Mouse (Mus musculus) liver, embryonic 12.5 days (tissue): Measurements from ENCODE around the gene Enpp6. TPM values are rescaled to one million over a fixed set of nuclear protein-coding genes. Genes with fewer than 3 reads are reported as not detected.

Source experiments
- ATAC-seq: fragments of 200-750 bp; cut with Nextera tagmentation; 2 replicates; pipeline ENCODE4 v1.8.0; 2017; ENCODE audit warnings: moderate number of reproducible peaks, mild to moderate bottlenecking, moderate library complexity
- H3K27ac ChIP-seq: fragments of 300-500 bp; sonication (generic); 2 replicates; pipeline ENCODE4 v1.5.1; 2016; ENCODE audit warnings: mild to moderate bottlenecking
- H3K27me3 ChIP-seq: fragments of 300-500 bp; sonication (generic); replicated peaks from 2 replicates; pipeline ENCODE4 v1.6.1; 2016; ENCODE audit warnings: mild to moderate bottlenecking, moderate library complexity
- H3K36me3 ChIP-seq: fragments of 300-500 bp; sonication (generic); 2 replicates; pipeline ENCODE4 v1.6.1; 2016; ENCODE audit warnings: mild to moderate bottlenecking, moderate library complexity
- H3K4me1 ChIP-seq: fragments of 300-500 bp; sonication (generic); 2 replicates; pipeline ENCODE4 v1.6.1; 2016
- H3K4me2 ChIP-seq: fragments of 300-500 bp; sonication (generic); 2 replicates; pipeline ENCODE4 v1.6.1; 2016; ENCODE audit warnings: mild to moderate bottlenecking, moderate library complexity
- H3K4me3 ChIP-seq: fragments of 300-500 bp; sonication (generic); 2 replicates; pipeline ENCODE4 v1.5.1; 2016; ENCODE audit warnings: mild to moderate bottlenecking, moderate library complexity
- H3K9ac ChIP-seq: fragments of 300-500 bp; sonication (generic); 2 replicates; pipeline ENCODE4 v1.6.1; 2016; ENCODE audit warnings: mild to moderate bottlenecking, moderate library complexity
- H3K9me3 ChIP-seq: fragments of 300-500 bp; sonication (generic); replicated peaks from 2 replicates; pipeline ENCODE4 v1.6.1; 2016; ENCODE audit warnings: mild to moderate bottlenecking, moderate library complexity
- WGBS: fragments of 180-500 bp; shearing (Covaris S2); methylation state at CpG from one replicate; pipeline ENCODE4 v1.1.7; 2016; ENCODE audit not compliant: insufficient replicate concordance; 5-methylcytosine and 5-hydroxymethylcytosine counted together
- polyA plus RNA-seq: library from polyadenylated mRNA; unstranded; fragments of >200 nt; fragmentation: Nextera tagmentation; extraction: Ambion mirVana; gene quantifications from 2 replicates; pipeline ENCODE4 v1.2.1, GENCODE M21; 2016

Gene Enpp6
- polyA plus RNA-seq, 1 experiment from 2014 or later = 0.25 TPM

DNA sequence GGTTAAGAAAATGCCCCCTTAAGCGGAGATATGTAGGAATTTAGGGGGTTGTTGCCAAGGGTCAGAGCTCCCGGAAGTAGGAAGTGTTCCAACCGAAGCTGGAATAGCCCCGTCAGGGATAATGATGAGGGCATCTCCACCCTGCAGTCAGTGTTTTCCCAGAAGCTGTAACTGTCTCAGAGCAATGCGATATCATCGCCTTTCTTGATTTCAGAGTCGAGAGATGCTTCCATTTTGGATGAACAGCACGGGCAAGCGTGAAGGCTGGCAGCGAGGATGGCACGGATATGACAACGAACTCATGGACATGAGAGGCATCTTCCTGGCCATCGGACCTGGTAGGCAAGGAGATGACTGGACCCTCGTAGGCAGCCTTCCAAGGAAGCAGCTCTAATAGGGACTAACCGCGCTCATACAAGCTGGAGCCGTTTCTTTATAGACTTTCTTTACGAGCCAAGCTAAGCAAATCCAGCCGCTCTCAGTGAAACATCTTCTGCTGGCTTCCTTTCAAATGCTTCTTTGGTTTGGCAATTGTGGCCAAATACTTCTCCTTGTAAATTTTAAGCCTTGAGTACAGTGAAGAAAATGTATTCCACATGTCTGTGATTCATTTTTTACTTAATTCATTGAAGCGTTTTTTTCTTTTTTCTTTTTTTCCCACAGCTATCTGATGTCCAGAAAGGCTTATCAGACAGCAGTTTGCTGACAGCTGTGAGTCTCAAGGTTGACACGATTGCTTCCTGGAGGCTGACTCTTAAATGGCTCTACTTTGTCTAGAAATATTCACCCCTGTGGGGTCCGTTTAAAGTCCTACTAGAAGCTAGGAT, 95.7 kb downstream of the Enpp6 start:
- WGBS = 75% methylated on average over 22 of the region's 22 CpGs
- no peak for ATAC-seq
- no peaks in the 10 kb centered on the region for H3K4me1 ChIP-seq
- H3K27me3 ChIP-seq = no peaks in the 10 kb centered on the region
- no peaks in the 10 kb centered on the region for H3K36me3 ChIP-seq
- H3K4me3 ChIP-seq = no peak overlapping the region
- no peaks in the 10 kb centered on the region for H3K9me3 ChIP-seq
- H3K9ac ChIP-seq = no peak overlapping the region
- H3K4me2 ChIP-seq = no peak overlapping the region
- no peak overlapping the region for H3K27ac ChIP-seq

DNA sequence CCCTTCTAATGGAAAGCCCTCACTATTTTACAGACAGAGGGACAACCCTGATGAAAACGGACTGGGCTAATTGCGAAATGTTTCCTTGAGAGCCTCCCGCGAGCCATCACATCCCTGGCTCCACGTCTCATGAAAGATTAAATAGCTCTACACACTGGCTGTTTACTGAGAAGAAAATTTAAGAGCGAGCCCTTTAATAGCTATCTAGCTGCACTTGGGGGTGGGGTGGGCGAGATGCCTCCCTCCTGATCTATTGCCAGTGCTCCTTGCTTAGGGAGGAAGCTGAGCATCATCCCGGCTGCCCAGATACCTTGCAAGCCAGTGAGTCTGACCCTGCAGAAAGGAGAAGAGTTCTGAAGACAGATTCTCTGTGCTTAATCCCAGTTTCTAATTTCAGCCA, 103.3 kb downstream of the Enpp6 start:
- 68% methylated on average over 8 of the region's 8 CpGs for WGBS

DNA sequence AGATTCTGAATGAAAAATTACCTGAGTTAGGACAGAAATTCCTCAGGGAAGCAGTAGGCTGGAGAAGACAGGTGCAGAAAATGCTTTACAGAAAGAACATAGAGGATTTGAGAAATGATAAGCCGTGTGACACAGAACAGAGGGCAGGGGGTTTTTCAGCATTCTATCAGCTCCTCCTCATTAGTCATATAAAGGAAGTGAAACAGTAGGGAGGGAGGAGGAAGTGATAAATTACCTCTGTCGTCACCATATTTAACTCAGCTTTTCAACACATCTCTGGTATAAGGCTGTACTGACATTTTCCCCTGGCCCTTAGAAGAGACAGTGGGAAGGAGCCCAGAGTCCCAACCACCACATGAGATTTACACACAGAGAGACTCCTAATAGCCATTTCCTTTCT, 118.9 kb downstream of the Enpp6 start:
- no peaks in the 10 kb centered on the region for H3K36me3 ChIP-seq
- H3K4me2 ChIP-seq = no peak overlapping the region
- ATAC-seq = no peak

More for the DNA sequence above, 103.3 kb downstream of the Enpp6 start:
- Histone ChIP-seq H3K27ac (no peak overlapping the region), H3K27me3 (no peaks in the 10 kb centered on the region), H3K9ac (no peak overlapping the region), H3K9me3 (no peaks in the 10 kb centered on the region), H3K4me2 (no peak overlapping the region), H3K4me3 (no peak overlapping the region), H3K36me3 (no peaks in the 10 kb centered on the region), H3K4me1 (no peaks in the 10 kb centered on the region)
- no peak for ATAC-seq

DNA sequence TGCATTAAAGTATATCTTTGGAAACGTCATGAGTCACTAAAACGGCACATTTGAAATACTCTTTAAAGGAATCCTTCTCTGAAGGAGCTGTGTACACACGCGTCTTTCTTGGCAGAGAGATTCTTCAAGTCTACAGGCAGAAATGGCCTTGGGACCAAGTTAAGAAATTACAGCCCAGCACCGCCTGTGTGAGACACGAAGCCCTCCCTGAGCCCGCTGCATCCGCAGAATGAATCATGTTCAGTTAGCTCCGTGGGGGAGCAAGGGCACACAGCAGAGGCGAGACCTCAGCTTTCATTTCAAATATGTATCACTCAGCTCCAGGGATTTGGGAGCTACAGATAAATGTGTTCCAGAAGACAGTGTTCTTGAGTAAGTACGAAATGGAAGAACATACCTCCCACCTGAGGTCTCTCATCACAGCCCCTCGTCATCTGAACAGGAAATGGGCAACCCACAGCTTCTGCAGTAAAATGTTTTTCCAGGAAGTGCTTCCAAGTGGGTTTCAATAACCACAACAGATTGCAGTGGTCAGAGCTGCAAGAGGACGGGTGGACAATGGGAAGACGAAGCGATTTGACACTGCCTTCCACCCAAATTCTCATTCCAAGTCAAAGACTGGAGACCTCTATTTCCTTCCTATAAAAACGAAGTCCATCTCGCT, 127.6 kb downstream of the Enpp6 start:
- Histone ChIP-seq H3K9ac (no peak overlapping the region), H3K27me3 (no peaks in the 10 kb centered on the region), H3K4me3 (no peak overlapping the region), H3K4me1 (no peaks in the 10 kb centered on the region), H3K4me2 (no peak overlapping the region), H3K9me3 (no peaks in the 10 kb centered on the region), H3K27ac (no peak overlapping the region), H3K36me3 (no peaks in the 10 kb centered on the region)
- no peak for ATAC-seq
- WGBS = 46% methylated on average over 17 of the region's 17 CpGs

More for the DNA sequence above, 118.9 kb downstream of the Enpp6 start:
- 19% methylated on average over 2 of the region's 2 CpGs for WGBS
- H3K9me3 ChIP-seq = no peaks in the 10 kb centered on the region
- no peak overlapping the region for H3K9ac ChIP-seq
- H3K27ac ChIP-seq = no peak overlapping the region
- H3K27me3 ChIP-seq = no peaks in the 10 kb centered on the region
- H3K4me1 ChIP-seq = no peaks in the 10 kb centered on the region
- H3K4me3 ChIP-seq = no peak overlapping the region

DNA sequence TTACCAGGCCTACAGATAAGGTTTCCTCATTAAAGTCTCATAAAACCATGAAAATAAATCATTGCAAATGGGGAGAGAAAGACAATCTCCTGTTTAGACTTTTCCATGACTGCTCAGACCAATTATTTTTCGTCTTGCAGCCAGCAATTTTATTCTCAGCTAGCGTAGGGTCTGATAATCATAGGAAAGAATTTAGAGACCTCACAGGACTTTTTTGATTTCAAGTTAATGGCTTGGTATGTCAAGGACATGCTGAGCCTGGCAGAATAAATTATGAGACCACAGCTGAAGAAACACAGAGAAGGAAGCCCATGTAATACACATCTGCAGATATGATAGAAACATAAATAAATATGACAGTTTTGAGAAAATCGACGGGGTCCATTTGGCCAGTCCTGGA, 130.6 kb downstream of the Enpp6 start:
- Histone ChIP-seq H3K4me2 (no peak overlapping the region), H3K4me3 (no peak overlapping the region), H3K9me3 (no peaks in the 10 kb centered on the region), H3K4me1 (no peaks in the 10 kb centered on the region), H3K27me3 (no peaks in the 10 kb centered on the region), H3K36me3 (no peaks in the 10 kb centered on the region), H3K9ac (no peak overlapping the region), H3K27ac (no peak overlapping the region)
- WGBS = 68% methylated on average over 4 of the region's 4 CpGs
- ATAC-seq = no peak

DNA sequence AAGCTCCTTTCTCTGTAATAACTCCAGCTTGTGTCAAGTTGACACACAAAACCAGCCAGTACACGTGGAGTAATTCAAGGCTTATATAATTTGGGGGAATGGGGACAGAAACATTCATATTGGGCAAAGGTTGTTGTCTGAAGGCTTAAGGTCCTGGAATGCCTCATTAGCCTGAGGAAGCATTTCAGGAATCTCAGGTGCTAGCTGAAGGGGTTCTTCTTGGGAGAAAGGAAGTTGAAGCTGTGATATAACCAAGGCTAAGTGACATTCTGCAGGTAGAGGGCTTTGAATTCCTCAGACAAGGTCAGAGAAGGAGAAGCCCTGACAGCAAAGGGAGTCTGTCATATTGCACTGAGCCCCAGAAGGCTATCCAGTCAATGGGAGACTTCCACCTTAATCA, 133.2 kb downstream of the Enpp6 start:
- Histone ChIP-seq H3K27ac (no peak overlapping the region), H3K36me3 (no peaks in the 10 kb centered on the region), H3K4me3 (no peak overlapping the region), H3K4me2 (no peak overlapping the region), H3K4me1 (no peaks in the 10 kb centered on the region), H3K9ac (no peak overlapping the region), H3K9me3 (no peaks in the 10 kb centered on the region), H3K27me3 (no peaks in the 10 kb centered on the region)
- WGBS = 54% methylated on average over 1 of the region's 1 CpGs
- no peak for ATAC-seq

DNA sequence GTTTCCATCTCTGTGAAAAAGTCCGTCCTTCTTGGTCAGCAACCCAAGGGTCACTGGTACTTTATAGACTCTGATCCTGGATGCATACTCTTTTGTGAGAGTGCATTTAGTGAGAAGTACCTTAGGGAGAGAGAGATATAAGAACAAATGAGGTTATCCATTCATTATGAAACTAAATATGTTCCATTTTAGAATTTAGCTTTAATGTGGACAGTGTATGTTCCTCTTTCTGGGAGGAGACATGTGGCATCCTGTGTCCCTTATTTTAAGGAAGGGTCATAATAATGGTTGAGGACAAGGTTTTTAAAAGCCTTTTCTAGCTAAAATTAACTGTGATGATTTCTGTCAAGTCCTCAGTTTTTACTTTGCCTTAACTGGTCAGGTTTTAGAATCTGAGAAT, 142.2 kb downstream of the Enpp6 start:
- Histone ChIP-seq H3K36me3 (no peaks in the 10 kb centered on the region), H3K4me3 (no peak overlapping the region), H3K9ac (no peak overlapping the region), H3K9me3 (no peaks in the 10 kb centered on the region), H3K4me1 (no peaks in the 10 kb centered on the region), H3K4me2 (no peak overlapping the region), H3K27me3 (0 out of 2 replicates have a peak, but pooled peaks cover 4% of the 10 kb centered on the region), H3K27ac (no peak overlapping the region)
- 77% methylated on average over 1 of the region's 1 CpGs for WGBS
- ATAC-seq = no peak

DNA sequence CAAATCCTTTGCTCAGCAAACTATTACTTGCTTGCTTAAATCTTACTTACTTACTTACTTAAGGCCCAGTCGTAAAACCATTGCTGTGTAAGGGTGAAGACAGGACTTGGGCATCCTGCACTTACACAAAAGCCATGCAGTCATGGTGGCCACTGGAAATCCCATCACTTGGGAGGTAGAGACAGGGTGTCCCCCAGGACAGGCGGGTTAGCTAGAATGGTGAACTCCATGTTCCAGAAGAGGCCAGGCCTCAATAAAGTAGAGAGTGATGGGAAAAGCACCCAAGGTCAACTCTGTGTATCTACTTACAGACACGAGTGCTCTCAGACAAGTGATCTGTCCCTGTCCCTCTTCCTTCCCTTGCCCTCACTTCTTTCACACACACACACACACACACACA, 146.7 kb downstream of the Enpp6 start:
- H3K4me2 ChIP-seq = no peak overlapping the region
- H3K9me3 ChIP-seq = no peaks in the 10 kb centered on the region
- no peak overlapping the region for H3K4me3 ChIP-seq
- H3K4me1 ChIP-seq = no peaks in the 10 kb centered on the region
- ATAC-seq = no peak
- no peaks in the 10 kb centered on the region for H3K36me3 ChIP-seq
- H3K27ac ChIP-seq = no peak overlapping the region
- H3K27me3 ChIP-seq = 0 out of 2 replicates have a peak, but pooled peaks cover 22% of the 10 kb centered on the region
- 61% methylated on average over 3 of the region's 3 CpGs for WGBS
- H3K9ac ChIP-seq = no peak overlapping the region

DNA sequence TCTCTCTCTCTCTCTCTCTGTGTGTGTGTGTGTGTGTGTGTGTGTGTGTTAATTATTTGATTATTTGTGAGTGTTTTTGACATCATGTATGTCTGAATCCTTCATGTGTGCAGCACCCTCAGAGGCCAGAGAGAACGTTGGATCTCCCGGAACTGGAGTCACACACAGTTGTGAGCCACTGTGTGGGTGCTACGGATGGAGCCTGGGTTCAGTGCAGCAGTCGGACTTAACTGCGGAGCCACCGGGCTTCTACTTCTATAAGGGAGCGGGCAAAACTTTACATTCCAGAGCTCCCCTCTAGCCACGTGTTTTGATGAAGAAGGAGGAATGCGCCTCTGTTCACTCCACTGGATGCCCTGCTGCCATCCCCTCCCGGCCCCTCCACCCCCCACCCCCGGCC, 148.0 kb downstream of the Enpp6 start:
- Histone ChIP-seq H3K4me3 (no peak overlapping the region), H3K27me3 (0 out of 2 replicates have a peak, but pooled peaks cover 22% of the 10 kb centered on the region), H3K4me1 (no peaks in the 10 kb centered on the region), H3K9me3 (no peaks in the 10 kb centered on the region), H3K4me2 (no peak overlapping the region), H3K27ac (no peak overlapping the region), H3K36me3 (no peaks in the 10 kb centered on the region), H3K9ac (no peak overlapping the region)
- WGBS = 56% methylated on average over 11 of the region's 11 CpGs
- no peak for ATAC-seq

DNA sequence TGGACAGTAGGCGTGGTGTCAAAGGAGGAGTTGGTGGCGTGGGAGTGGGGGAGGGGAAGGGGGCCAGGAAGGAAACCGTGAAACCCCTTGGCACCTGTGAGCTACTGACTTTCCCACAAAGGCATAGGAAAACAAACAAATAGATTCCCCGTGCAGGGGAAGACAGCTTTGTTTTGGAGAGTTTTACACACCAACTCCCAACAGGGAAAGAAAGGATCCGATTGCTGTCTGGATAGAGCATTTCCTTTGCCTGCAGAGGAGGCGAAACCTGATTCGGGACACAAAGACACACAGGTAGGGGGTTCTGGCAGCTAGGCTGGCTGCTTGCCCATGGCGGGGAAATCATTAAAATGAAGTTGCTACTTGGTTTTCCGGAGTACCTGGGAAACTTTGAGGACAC, 148.9 kb downstream of the Enpp6 start:
- no peak for ATAC-seq
- Histone ChIP-seq H3K27ac (no peak overlapping the region), H3K4me2 (peak overlapping the region; percentile 36), H3K4me3 (no peak overlapping the region), H3K9me3 (no peaks in the 10 kb centered on the region), H3K4me1 (no peaks in the 10 kb centered on the region), H3K27me3 (0 out of 2 replicates have a peak, but pooled peaks cover 22% of the 10 kb centered on the region), H3K36me3 (no peaks in the 10 kb centered on the region), H3K9ac (no peak overlapping the region)
- 12% methylated on average over 9 of the region's 9 CpGs for WGBS

DNA sequence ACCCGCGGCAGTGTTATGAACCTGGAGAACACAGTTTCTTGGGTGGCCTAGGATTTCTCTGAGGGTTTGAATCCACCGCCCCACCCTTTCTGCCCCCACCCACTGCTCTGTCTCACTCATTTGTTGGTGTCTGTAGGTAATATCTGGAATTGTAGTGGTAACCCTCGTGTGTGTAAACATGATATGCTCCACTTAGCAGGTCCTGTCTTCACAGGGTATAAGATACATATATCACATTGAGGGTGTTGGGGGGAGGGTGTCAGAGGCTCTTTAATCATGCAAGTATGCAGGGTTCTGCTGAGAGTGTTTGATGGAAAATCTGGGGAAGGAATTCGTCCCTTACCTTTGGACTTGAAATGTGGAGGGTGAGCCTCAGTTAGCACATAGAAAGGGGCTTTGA, 149.4 kb downstream of the Enpp6 start:
- Histone ChIP-seq H3K4me3 (no peak overlapping the region), H3K36me3 (no peaks in the 10 kb centered on the region), H3K4me2 (no peak overlapping the region), H3K27me3 (0 out of 2 replicates have a peak, but pooled peaks cover 22% of the 10 kb centered on the region), H3K27ac (no peak overlapping the region), H3K9ac (no peak overlapping the region), H3K9me3 (no peaks in the 10 kb centered on the region), H3K4me1 (no peaks in the 10 kb centered on the region)
- ATAC-seq = no peak
- WGBS = 25% methylated on average over 5 of the region's 5 CpGs

DNA sequence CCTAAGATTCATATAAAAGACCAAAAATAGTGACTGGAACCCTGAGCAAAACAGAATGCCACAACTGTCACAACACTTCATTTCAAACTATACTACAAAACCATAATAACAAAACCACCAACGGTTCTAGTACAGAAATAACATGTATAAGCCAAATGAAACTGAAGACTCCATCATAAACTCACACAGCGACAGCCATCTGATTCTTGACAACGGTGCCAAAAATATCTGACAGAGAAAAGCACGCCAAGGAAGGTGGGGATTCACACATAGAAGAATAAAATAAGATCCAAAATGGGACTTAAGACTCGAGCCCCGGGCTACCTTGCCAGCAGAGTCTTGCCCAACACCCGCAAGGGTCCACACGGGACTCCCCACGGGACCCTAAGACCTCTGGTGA, 158.6 kb downstream of the Enpp6 start:
- ATAC-seq = no peak
- H3K4me1 ChIP-seq = no peaks in the 10 kb centered on the region
- H3K27ac ChIP-seq = no peak overlapping the region
- H3K27me3 ChIP-seq = no peaks in the 10 kb centered on the region
- no peaks in the 10 kb centered on the region for H3K9me3 ChIP-seq
- 84% methylated on average over 9 of the region's 9 CpGs for WGBS
- H3K9ac ChIP-seq = no peak overlapping the region
- no peak overlapping the region for H3K4me2 ChIP-seq
- no peaks in the 10 kb centered on the region for H3K36me3 ChIP-seq
- no peak overlapping the region for H3K4me3 ChIP-seq
